8 mouse cellular contexts compared by ENCODE assay signal in the genomic region with DNA sequence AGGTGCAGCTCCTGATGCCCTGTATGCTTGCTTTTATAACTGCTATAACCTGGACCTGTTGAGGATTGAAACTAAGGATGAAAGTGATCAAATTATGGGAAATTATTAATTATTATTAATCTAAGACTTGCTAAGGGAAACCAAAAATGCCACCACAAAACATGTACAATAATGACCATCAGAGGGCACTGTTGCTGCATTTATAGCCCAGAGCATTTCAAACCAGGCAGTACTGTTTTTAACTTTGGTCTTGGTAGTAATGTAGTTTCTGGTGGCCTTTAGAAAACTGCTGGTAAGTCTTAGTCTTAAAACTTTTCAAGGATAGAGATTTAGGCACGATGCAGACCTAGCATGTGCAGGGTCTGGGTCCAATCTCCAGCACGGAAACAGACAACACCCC. TPM values are rescaled to one million over a fixed set of nuclear protein-coding genes. Genes with fewer than 3 reads are reported as not detected.
DNase-seq lines count a peak whose midpoint lies in the region; TF ChIP-seq lines count a peak whose summit lies in the region.

No protein-coding gene starts in this region.

- intact Hi-C loops in left cerebral cortex, postnatal 4 days (cut with DNase I): loop anchor here (5.0 to 10.0 kb wide), 2 partner anchors 197 to 489 kb away; a partner anchor contains a TSS
- intact Hi-C loops in gastrocnemius, postnatal 36 days (cut with DNase I): loop anchor here (2.0 to 10.0 kb wide), 3 partner anchors 197 to 489 kb away; a partner anchor contains a TSS

- TF ChIP-seq POLR2A in CH12.LX (IDR thresholded peaks at IDR 0.05; ENCODE audit: low read depth, low read length): no peak; the same call in 1 of the 2 replicates

- peaks cover 0 to 10% of the 10 kb centered on the region in 2 experiments for H3K36me3 ChIP-seq in CH12.LX (replicated peaks in 1 of 2; ENCODE audit: control insufficient read depth in 1 of 2, insufficient read depth in 1 of 2, low read length in 1 of 2)
- no peaks in the 10 kb centered on the region for H3K36me3 ChIP-seq in embryonic facial prominence, embryonic 10.5 days (replicated peaks)

- H3K4me2 ChIP-seq in CH12.LX (ENCODE audit: insufficient read depth, low read depth, poor library complexity, severe bottlenecking): no peak overlapping the region

- peak; percentile 51 to 94 for TF ChIP-seq CTCF in CH12.LX (conservative IDR thresholded peaks at IDR 0.05 in 1 of 2, IDR thresholded peaks at IDR 0.05 in 1 of 2; ENCODE audit: low read depth in 2 of 2, low read length in 2 of 2)

- no peaks in the 10 kb centered on the region for H3K27me3 ChIP-seq in CH12.LX (replicated peaks)
- H3K27me3 ChIP-seq in embryonic facial prominence, embryonic 10.5 days (replicated peaks; ENCODE audit: low read depth, poor library complexity, severe bottlenecking): no peaks in the 10 kb centered on the region

- H3K27ac ChIP-seq in CH12.LX (ENCODE audit: insufficient read depth, low read depth): no peak overlapping the region
- H3K27ac ChIP-seq in embryonic facial prominence, embryonic 10.5 days (replicated peaks): no peak overlapping the region

- TF ChIP-seq EP300 in CH12.LX (IDR thresholded peaks at IDR 0.05; ENCODE audit: low read length): no peak

- dilution Hi-C loops in CH12.LX (cut with MboI; ENCODE audit: extremely low pct_ligation_motif_present, extremely low pct_unique_long_range_greater_than_20kb, low sequenced_read_pairs): no loop called here

- peaks cover 10 to 53% of the 10 kb centered on the region in 2 experiments for H3K4me1 ChIP-seq in CH12.LX (ENCODE audit: control insufficient read depth in 1 of 2, insufficient read depth in 2 of 2)
- H3K4me1 ChIP-seq in embryonic facial prominence, embryonic 10.5 days: peaks cover 21% of the 10 kb centered on the region

- H3K4me3 ChIP-seq in CH12.LX (replicated peaks in 1 of 3; ENCODE audit: low read depth in 2 of 3, low read length in 2 of 3, poor library complexity in 1 of 3): no peak overlapping the region
- no peak overlapping the region for H3K4me3 ChIP-seq in embryonic facial prominence, embryonic 10.5 days

- peak; percentile 75 for DNase-seq in layer of hippocampus, adult 11-12 months (ENCODE audit: low spot score)
- DNase-seq in layer of hippocampus, adult 9-11 months: no peak
- peak; percentile 84 for DNase-seq in CH12.LX (ENCODE audit: extremely low read depth)
- peak; percentile 44 for DNase-seq in T-cell, adult 2 months (ENCODE audit: low spot score)
- DNase-seq in embryonic facial prominence, embryonic 10.5 days (ENCODE audit: low spot score): peak; percentile 39
- peak; percentile 24 for DNase-seq in left cerebral cortex, postnatal 4 days
- peak; percentile 58 for DNase-seq in skeletal muscle tissue, adult 2 months (ENCODE audit: low read depth, low spot score)
- no peak for DNase-seq in gastrocnemius, postnatal 36 days

- in situ Hi-C loops in CH12.LX (cut with MboI; ENCODE audit: low pct_ligation_motif_present, low pct_unique_long_range_greater_than_20kb, low sequenced_read_pairs): loop anchor here (5.0 to 10.0 kb wide), 2 partner anchors 52 to 459 kb away; no protein-coding TSS in a partner anchor

- H3K9me3 ChIP-seq in CH12.LX (replicated peaks; ENCODE audit: low read length): no peaks in the 10 kb centered on the region
- no peaks in the 10 kb centered on the region for H3K9me3 ChIP-seq in embryonic facial prominence, embryonic 10.5 days

- 58% methylated on average over 2 of the region's 2 CpGs for WGBS in embryonic facial prominence, embryonic 10.5 days

- no peak overlapping the region for H3K9ac ChIP-seq in CH12.LX (ENCODE audit: insufficient read depth, low read depth)

- peaks cover 8% of the 10 kb centered on the region for H3K79me2 ChIP-seq in CH12.LX (replicated peaks; ENCODE audit: control insufficient read depth, extremely low read depth, insufficient read depth, poor library complexity, severe bottlenecking)

- TF ChIP-seq RAD21 in CH12.LX (IDR thresholded peaks at IDR 0.05; ENCODE audit: low read depth, low read length): peak; percentile 99

TF ChIP-seq in CH12.LX, 34 proteins besides CTCF, POLR2A, EP300 and RAD21:
- TF ChIP-seq SMC3 (IDR thresholded peaks at IDR 0.05; ENCODE audit: low read depth, low read length): peak; percentile 95
- peak; percentile 97 for TF ChIP-seq ZC3H11A (IDR thresholded peaks at IDR 0.05; ENCODE audit: low read depth, low read length)
- no peak for TF ChIP-seq NRF1 (IDR thresholded peaks at IDR 0.05; ENCODE audit: low read depth, low read length)
TF ChIP-seq in CH12.LX: peak in this region for 2.

RNA-seq across cellular contexts. Expression of a gene that starts 3.7 kb away (rescaled TPM):
- total RNA-seq in CH12.LX (2012; rRNA removed): 33.2 and 36.8 TPM in 2 replicates
- 35.8 and 38.2 TPM in 2 replicates for total RNA-seq in CH12.LX (2014; rRNA removed)
- 32.6 and 37.2 TPM in 2 replicates for polyA plus RNA-seq in CH12.LX (2012; ENCODE audit: insufficient read length, low read depth)
- 113 and 115 TPM in 2 replicates for polyA plus RNA-seq in embryonic facial prominence, embryonic 10.5 days (2016; fragmentation: Nextera tagmentation; extraction: Ambion mirVana)
- 10 to 100 TPM; 96.7 to 99.4 TPM for total RNA-seq in left cerebral cortex, postnatal 4 days (2021)
- total RNA-seq in gastrocnemius, postnatal 36 days (2021): 100 to 1,000 TPM; 131 to 146 TPM

Comparison
In these comparisons a context has a peak if more than half of its experiments do, and no peak if none do; other contexts are left out.
1. DNase-seq: peak in layer of hippocampus, adult 11-12 months (single experiment), CH12.LX (single experiment), T-cell, adult 2 months (single experiment), embryonic facial prominence, embryonic 10.5 days (single experiment), left cerebral cortex, postnatal 4 days (single experiment) and skeletal muscle tissue, adult 2 months (single experiment); none in layer of hippocampus, adult 9-11 months (single experiment) and gastrocnemius, postnatal 36 days (0 of 2).